Mouse (Mus musculus): ENCODE data around the gene Nadsyn1. TPM values are rescaled to one million over a fixed set of nuclear protein-coding genes. Genes with fewer than 3 reads are reported as not detected.

Gene Nadsyn1
- total RNA-seq (2022) = 1 to 10 TPM; 5.4 to 7.8 (median 5.7) TPM

GRCm38 (mm10) chr7:143822375-143823265 lies at the start of gene Nadsyn1, which contains the start of gene Dhcr7:
TSS of gene Nadsyn1 (minus strand) at chr7:143822849.
TSS of gene Dhcr7 (plus strand) at chr7:143823145.
- peak; percentile 91 to 99 for DNase-seq (ENCODE audit: low spot score in 2 of 2)

- no peak for DNase-seq (ENCODE audit: low spot score in 2 of 2)
Observed at GRCm38 (mm10) chr7:143868874-143869273, 46.2 kb upstream of the Nadsyn1 start.

- no peak for DNase-seq (ENCODE audit: low spot score in 2 of 2)
Observed at GRCm38 (mm10) chr7:143866538-143866937, 43.9 kb upstream of the Nadsyn1 start, which contains the start of gene Gm498. TSS of gene Gm498 (plus strand) at chr7:143866838.

- DNase-seq (ENCODE audit: low spot score in 2 of 2) = no peak
Observed at GRCm38 (mm10) chr7:143848768-143849482, 26.3 kb upstream of the Nadsyn1 start.

GRCm38 (mm10) chr7:143848127-143848767 lies 25.6 kb upstream of the Nadsyn1 start:
- no peak for DNase-seq (ENCODE audit: low spot score in 2 of 2)

- no peak for DNase-seq (ENCODE audit: low spot score in 2 of 2)
Observed at GRCm38 (mm10) chr7:143841301-143841700, 18.7 kb upstream of the Nadsyn1 start.

GRCm38 (mm10) chr7:143840121-143840520 lies 17.5 kb upstream of the Nadsyn1 start:
- DNase-seq (ENCODE audit: low spot score in 2 of 2) = no peak

GRCm38 (mm10) chr7:143837705-143838358 lies 15.2 kb upstream of the Nadsyn1 start:
- no peak for DNase-seq (ENCODE audit: low spot score in 2 of 2)

GRCm38 (mm10) chr7:143834972-143835371 lies 12.3 kb upstream of the Nadsyn1 start:
- DNase-seq (ENCODE audit: low spot score in 2 of 2) = no peak

GRCm38 (mm10) chr7:143834316-143834715 lies 11.7 kb upstream of the Nadsyn1 start:
- no peak for DNase-seq (ENCODE audit: low spot score in 2 of 2)

- DNase-seq (ENCODE audit: low spot score in 2 of 2) = no peak
Observed at GRCm38 (mm10) chr7:143833581-143834190, 11.0 kb upstream of the Nadsyn1 start.

- DNase-seq (ENCODE audit: low spot score in 2 of 2) = no peak
Observed at GRCm38 (mm10) chr7:143832611-143833010, 10.0 kb upstream of the Nadsyn1 start.

GRCm38 (mm10) chr7:143832196-143832595 lies 9.5 kb upstream of the Nadsyn1 start:
- no peak for DNase-seq (ENCODE audit: low spot score in 2 of 2)

- DNase-seq (ENCODE audit: low spot score in 2 of 2) = no peak
Observed at GRCm38 (mm10) chr7:143830399-143830798, 7.8 kb upstream of the Nadsyn1 start.

- DNase-seq (ENCODE audit: low spot score in 2 of 2) = peak; percentile 87 to 97
Observed at GRCm38 (mm10) chr7:143829504-143830331, 7.1 kb upstream of the Nadsyn1 start.

GRCm38 (mm10) chr7:143826985-143827384 lies 4.3 kb upstream of the Nadsyn1 start:
- DNase-seq (ENCODE audit: low spot score in 2 of 2) = no peak

- no peak for DNase-seq (ENCODE audit: low spot score in 2 of 2)
Observed at GRCm38 (mm10) chr7:143823266-143823605, 587 bp upstream of the Nadsyn1 start.

GRCm38 (mm10) chr7:143821241-143821640 lies 1.4 kb downstream of the Nadsyn1 start:
- DNase-seq (ENCODE audit: low spot score in 2 of 2) = no peak

GRCm38 (mm10) chr7:143819201-143819600 lies 3.4 kb downstream of the Nadsyn1 start:
- DNase-seq (ENCODE audit: low spot score in 2 of 2) = no peak

GRCm38 (mm10) chr7:143808909-143809308 lies 13.7 kb downstream of the Nadsyn1 start:
- DNase-seq (ENCODE audit: low spot score in 2 of 2) = no peak
